Mouse (Mus musculus): Measurements from ENCODE around the gene Aim2. TPM values are rescaled to one million over a fixed set of nuclear protein-coding genes. Genes with fewer than 3 reads are reported as not detected.
A peak's percentile ranks its signal among the peaks of the same experiment; 100 is the strongest.
"Not testable (repeated sequence)": the region's sequence is repeated elsewhere in the genome, so short reads cannot be mapped to it uniquely, and the experiment has no call there.

Aim2 gene
- 1.3 and 1.4 TPM in 2 replicates for polyA plus RNA-seq (2014; fragmentation: Nextera tagmentation; extraction: Ambion mirVana)

GRCm38 (mm10) chr1:173350372-173350957, at the start of gene Aim2:
Gene Aim2 (plus strand): TSS chr1:173350879.
- Histone ChIP-seq H3K4me3 (replicated peaks; ENCODE audit: low read length) (no peak within 1 kb of the TSS), H3K27ac (no peak within 1 kb of the TSS), H3K27me3 (ENCODE audit: control insufficient read depth, insufficient read depth, low read length) (no peaks in the 10 kb centered on the region), H3K9me3 (ENCODE audit: control insufficient read depth, low read length) (no peaks in the 10 kb centered on the region), H3K9ac (peak within 1 kb of the TSS; percentile 18; the same call in 1 of the 2 replicates), H3K36me3 (replicated peaks; ENCODE audit: control insufficient read depth, insufficient read depth) (peaks cover 22% of the 10 kb centered on the region), H3K4me2 (replicated peaks) (peak within 1 kb of the TSS; percentile 43), H3K4me1 (replicated peaks; ENCODE audit: control insufficient read depth, insufficient read depth, low read length) (peaks cover 16% of the 10 kb centered on the region; the same call in 1 of the 2 replicates)
- ATAC-seq (ENCODE audit: low FRiP score) (peak; percentile 55), DNase-seq (ENCODE audit: low spot score) (no peak)
- 11% methylated on average over 10 of the region's 10 CpGs for WGBS

- H3K9ac ChIP-seq; H3K4me1 ChIP-seq (replicated peaks; ENCODE audit: control insufficient read depth, insufficient read depth, low read length); ATAC-seq (ENCODE audit: low FRiP score); H3K4me3 ChIP-seq (replicated peaks; ENCODE audit: low read length); H3K27ac ChIP-seq; H3K4me2 ChIP-seq (replicated peaks); H3K27me3 ChIP-seq (ENCODE audit: control insufficient read depth, insufficient read depth, low read length); H3K36me3 ChIP-seq (replicated peaks; ENCODE audit: control insufficient read depth, insufficient read depth); H3K9me3 ChIP-seq (ENCODE audit: control insufficient read depth, low read length); DNase-seq (ENCODE audit: low spot score): not testable (repeated sequence)
- 55% methylated on average over 3 of the region's 3 CpGs for WGBS
These were observed 47.9 kb upstream of the Aim2 start for GRCm38 (mm10) chr1:173302795-173303194.

- not testable (repeated sequence) for H3K36me3 ChIP-seq (replicated peaks; ENCODE audit: control insufficient read depth, insufficient read depth); ATAC-seq (ENCODE audit: low FRiP score); DNase-seq (ENCODE audit: low spot score); H3K4me1 ChIP-seq (replicated peaks; ENCODE audit: control insufficient read depth, insufficient read depth, low read length); H3K4me3 ChIP-seq (replicated peaks; ENCODE audit: low read length); H3K9me3 ChIP-seq (ENCODE audit: control insufficient read depth, low read length); H3K27me3 ChIP-seq (ENCODE audit: control insufficient read depth, insufficient read depth, low read length); H3K4me2 ChIP-seq (replicated peaks); H3K27ac ChIP-seq; H3K9ac ChIP-seq
- WGBS, result 85% methylated on average over 7 of the region's 7 CpGs
These were observed 37.1 kb upstream of the Aim2 start for GRCm38 (mm10) chr1:173313535-173314050.

GRCm38 (mm10) chr1:173315725-173316124, 35.0 kb upstream of the Aim2 start:
- no peak overlapping the region for H3K4me3 ChIP-seq (replicated peaks; ENCODE audit: low read length)
- no peaks in the 10 kb centered on the region for H3K36me3 ChIP-seq (replicated peaks; ENCODE audit: control insufficient read depth, insufficient read depth)
- H3K27me3 ChIP-seq (ENCODE audit: control insufficient read depth, insufficient read depth, low read length), result no peaks in the 10 kb centered on the region
- H3K9ac ChIP-seq, result no peak overlapping the region
- H3K27ac ChIP-seq, result no peak overlapping the region
- DNase-seq (ENCODE audit: low spot score) (no peak), ATAC-seq (ENCODE audit: low FRiP score) (no peak)
- H3K9me3 ChIP-seq (ENCODE audit: control insufficient read depth, low read length), result no peaks in the 10 kb centered on the region
- 81% methylated on average over 3 of the region's 3 CpGs for WGBS
- no peaks in the 10 kb centered on the region for H3K4me1 ChIP-seq (replicated peaks; ENCODE audit: control insufficient read depth, insufficient read depth, low read length)
- H3K4me2 ChIP-seq (replicated peaks), result no peak overlapping the region

- DNase-seq (ENCODE audit: low spot score) (no peak), ATAC-seq (ENCODE audit: low FRiP score) (no peak)
- WGBS, result 84% methylated on average over 2 of the region's 2 CpGs
- Histone ChIP-seq H3K9me3 (ENCODE audit: control insufficient read depth, low read length) (no peaks in the 10 kb centered on the region), H3K27ac (no peak overlapping the region), H3K27me3 (ENCODE audit: control insufficient read depth, insufficient read depth, low read length) (no peaks in the 10 kb centered on the region), H3K4me2 (replicated peaks) (no peak overlapping the region), H3K9ac (no peak overlapping the region), H3K4me1 (replicated peaks; ENCODE audit: control insufficient read depth, insufficient read depth, low read length) (no peaks in the 10 kb centered on the region), H3K4me3 (replicated peaks; ENCODE audit: low read length) (no peak overlapping the region), H3K36me3 (replicated peaks; ENCODE audit: control insufficient read depth, insufficient read depth) (no peaks in the 10 kb centered on the region)
These were observed 32.7 kb upstream of the Aim2 start for GRCm38 (mm10) chr1:173317925-173318477.

GRCm38 (mm10) chr1:173321593-173322248, 29.0 kb upstream of the Aim2 start:
- no peak for DNase-seq (ENCODE audit: low spot score)
- H3K36me3 ChIP-seq (replicated peaks; ENCODE audit: control insufficient read depth, insufficient read depth), result no peaks in the 10 kb centered on the region
- no peaks in the 10 kb centered on the region for H3K4me1 ChIP-seq (replicated peaks; ENCODE audit: control insufficient read depth, insufficient read depth, low read length)
- no peak overlapping the region for H3K4me2 ChIP-seq (replicated peaks)
- no peak overlapping the region for H3K9ac ChIP-seq
- ATAC-seq (ENCODE audit: low FRiP score), result peak; percentile 76
- H3K9me3 ChIP-seq (ENCODE audit: control insufficient read depth, low read length), result no peaks in the 10 kb centered on the region
- WGBS, result 43% methylated on average over 8 of the region's 8 CpGs
- no peak overlapping the region for H3K4me3 ChIP-seq (replicated peaks; ENCODE audit: low read length)
- no peaks in the 10 kb centered on the region for H3K27me3 ChIP-seq (ENCODE audit: control insufficient read depth, insufficient read depth, low read length)
- no peak overlapping the region for H3K27ac ChIP-seq

- DNase-seq (ENCODE audit: low spot score), result no peak
- peak; percentile 43; the same call in 1 of the 2 replicates for ATAC-seq (ENCODE audit: low FRiP score)
- no peaks in the 10 kb centered on the region for H3K4me1 ChIP-seq (replicated peaks; ENCODE audit: control insufficient read depth, insufficient read depth, low read length)
- H3K27ac ChIP-seq, result no peak overlapping the region
- H3K9me3 ChIP-seq (ENCODE audit: control insufficient read depth, low read length), result no peaks in the 10 kb centered on the region
- no peak overlapping the region for H3K4me2 ChIP-seq (replicated peaks)
- no peaks in the 10 kb centered on the region for H3K27me3 ChIP-seq (ENCODE audit: control insufficient read depth, insufficient read depth, low read length)
- 73% methylated on average over 6 of the region's 6 CpGs for whole genome bisulfite sequencing
- H3K36me3 ChIP-seq (replicated peaks; ENCODE audit: control insufficient read depth, insufficient read depth), result no peaks in the 10 kb centered on the region
- H3K4me3 ChIP-seq (replicated peaks; ENCODE audit: low read length), result no peak overlapping the region
- H3K9ac ChIP-seq, result no peak overlapping the region
These were observed 28.4 kb upstream of the Aim2 start for GRCm38 (mm10) chr1:173322249-173322627.

GRCm38 (mm10) chr1:173323839-173324585, 26.7 kb upstream of the Aim2 start:
- whole genome bisulfite sequencing, result 31% methylated on average over 5 of the region's 5 CpGs
- no peak overlapping the region for H3K27ac ChIP-seq
- H3K4me2 ChIP-seq (replicated peaks), result no peak overlapping the region
- H3K27me3 ChIP-seq (ENCODE audit: control insufficient read depth, insufficient read depth, low read length), result no peaks in the 10 kb centered on the region
- H3K9me3 ChIP-seq (ENCODE audit: control insufficient read depth, low read length), result no peaks in the 10 kb centered on the region
- H3K36me3 ChIP-seq (replicated peaks; ENCODE audit: control insufficient read depth, insufficient read depth), result no peaks in the 10 kb centered on the region
- H3K4me3 ChIP-seq (replicated peaks; ENCODE audit: low read length), result no peak overlapping the region
- peak; percentile 63 for DNase-seq (ENCODE audit: low spot score)
- no peaks in the 10 kb centered on the region; the same call in 1 of the 2 replicates for H3K4me1 ChIP-seq (replicated peaks; ENCODE audit: control insufficient read depth, insufficient read depth, low read length)
- H3K9ac ChIP-seq, result no peak overlapping the region
- ATAC-seq (ENCODE audit: low FRiP score), result no peak

GRCm38 (mm10) chr1:173324961-173325360, 25.7 kb upstream of the Aim2 start:
- Histone ChIP-seq H3K36me3 (replicated peaks; ENCODE audit: control insufficient read depth, insufficient read depth) (no peaks in the 10 kb centered on the region), H3K9me3 (ENCODE audit: control insufficient read depth, low read length) (no peaks in the 10 kb centered on the region), H3K9ac (no peak overlapping the region), H3K4me3 (replicated peaks; ENCODE audit: low read length) (no peak overlapping the region), H3K27ac (no peak overlapping the region), H3K4me1 (replicated peaks; ENCODE audit: control insufficient read depth, insufficient read depth, low read length) (no peaks in the 10 kb centered on the region; the same call in 1 of the 2 replicates), H3K27me3 (ENCODE audit: control insufficient read depth, insufficient read depth, low read length) (no peaks in the 10 kb centered on the region), H3K4me2 (replicated peaks) (no peak overlapping the region)
- no peak for ATAC-seq (ENCODE audit: low FRiP score)
- no peak for DNase-seq (ENCODE audit: low spot score)
- WGBS, result 62% methylated on average over 4 of the region's 4 CpGs

All from hindbrain, embryonic 14.5 days (tissue).